Mouse (Mus musculus) naive thymus-derived CD4-positive, alpha-beta T cell, adult 2 months (primary cell): Measurements from ENCODE around the gene Plekhg2.

Experiments
- DNase-seq: peaks from one replicate; pipeline ENCODE4 v3.0.0-alpha.2; 2011; ENCODE audit warnings: low read depth

The Plekhg2 gene

GRCm38 (mm10) chr7:28382981-28383396, 10.6 kb upstream of the Plekhg2 start:
- DNase-seq: peak; percentile 88

- DNase-seq: peak; percentile 90
These were observed 10.1 kb upstream of the Plekhg2 start for GRCm38 (mm10) chr7:28382347-28382951.

- DNase-seq: peak; percentile 96
These were observed 9.5 kb upstream of the Plekhg2 start for GRCm38 (mm10) chr7:28381938-28382337.

GRCm38 (mm10) chr7:28381017-28381790, 8.8 kb upstream of the Plekhg2 start:
- DNase-seq: peak; percentile 96

- DNase-seq: no peak
These were observed 8.0 kb upstream of the Plekhg2 start, which contains the start of gene Zfp36 for GRCm38 (mm10) chr7:28380237-28381016. Zfp36 (minus strand) TSS chr7:28380253.

GRCm38 (mm10) chr7:28378769-28379651, 6.6 kb upstream of the Plekhg2 start:
- peak; percentile 97 for DNase-seq

GRCm38 (mm10) chr7:28378066-28378690, 5.8 kb upstream of the Plekhg2 start:
- DNase-seq: peak; percentile 75

- DNase-seq: peak; percentile 73
These were observed 5.0 kb upstream of the Plekhg2 start for GRCm38 (mm10) chr7:28377190-28378065.

- peak; percentile 87 for DNase-seq
These were observed 3.8 kb upstream of the Plekhg2 start for GRCm38 (mm10) chr7:28376011-28376771.

- DNase-seq: peak; percentile 95
These were observed 3.0 kb upstream of the Plekhg2 start for GRCm38 (mm10) chr7:28375176-28375921.

GRCm38 (mm10) chr7:28374647-28375046, 2.2 kb upstream of the Plekhg2 start:
- DNase-seq: peak; percentile 69

GRCm38 (mm10) chr7:28373891-28374495, 1.6 kb upstream of the Plekhg2 start:
- peak; percentile 59 for DNase-seq

- DNase-seq: peak; percentile 95
These were observed 757 bp upstream of the Plekhg2 start for GRCm38 (mm10) chr7:28373131-28373581.

GRCm38 (mm10) chr7:28371514-28371989, 847 bp downstream of the Plekhg2 start:
- peak; percentile 58 for DNase-seq

- DNase-seq: no peak
These were observed 1.4 kb downstream of the Plekhg2 start for GRCm38 (mm10) chr7:28370977-28371513.

GRCm38 (mm10) chr7:28370051-28370450, 2.3 kb downstream of the Plekhg2 start:
- no peak for DNase-seq

GRCm38 (mm10) chr7:28368276-28368920, 4.0 kb downstream of the Plekhg2 start:
- DNase-seq: no peak
